Mouse (Mus musculus) adrenal gland (tissue): ENCODE results near the gene Actl11.

Experiments
- intact Hi-C: fragments of 180-260 bp; cut with DNase I; formaldehyde crosslinking; loops from one replicate; pipeline ENCODE4 v1.15.1; 2025

Gene Actl11

GRCm38 (mm10) chr9:107960928-107961327, 32.7 kb downstream of the Actl11 start:
- intact Hi-C loops, result loop anchor here (5.0 kb wide), 3 partner anchors 41 to 91 kb away; partner anchors contain the start of genes Amigo3 and Ip6k1

GRCm38 (mm10) chr9:107961351-107961762, 33.1 kb downstream of the Actl11 start:
- intact Hi-C loops, result loop anchor here (5.0 kb wide), 3 partner anchors 41 to 91 kb away; partner anchors contain the start of genes Amigo3 and Ip6k1

GRCm38 (mm10) chr9:107961881-107962280, 33.6 kb downstream of the Actl11 start:
- intact Hi-C loops, result loop anchor here (2.0 to 5.0 kb wide), 5 partner anchors 25 to 105 kb away; partner anchors contain the start of genes Amigo3 and Ip6k1

DNA sequence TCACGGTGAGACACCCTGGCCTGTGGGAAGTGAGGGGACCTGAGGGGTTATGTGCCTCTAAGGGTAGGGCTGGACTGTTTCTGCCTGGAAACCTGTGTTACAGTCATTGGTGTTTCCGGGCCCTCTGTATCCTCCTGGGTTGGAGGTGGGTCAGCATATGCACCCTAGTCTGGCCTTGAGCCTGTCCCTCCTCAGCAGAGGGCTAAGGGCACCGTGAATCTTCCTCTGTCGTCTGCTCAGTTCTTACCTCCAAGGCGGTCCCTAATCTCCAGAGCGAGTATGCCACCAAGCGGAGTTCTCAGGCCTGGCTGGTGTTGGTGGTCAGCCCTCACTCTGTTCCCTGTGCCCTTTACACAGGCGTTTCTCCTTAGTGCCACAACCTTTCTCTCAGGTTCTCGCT, 34.6 kb downstream of the Actl11 start:
- intact Hi-C loops, result loop anchor here (2.0 to 5.0 kb wide), 5 partner anchors 24 to 104 kb away; partner anchors contain the start of genes Amigo3 and Ip6k1

GRCm38 (mm10) chr9:107963700-107964099, 35.4 kb downstream of the Actl11 start:
- intact Hi-C loops, result loop anchor here (2.0 to 5.0 kb wide), 5 partner anchors 23 to 103 kb away; partner anchors contain the start of genes Amigo3 and Ip6k1

- intact Hi-C loops, result loop anchor here (5.0 kb wide), 3 partner anchors 38 to 88 kb away; partner anchors contain the start of genes Amigo3 and Ip6k1
Measured at GRCm38 (mm10) chr9:107964681-107965080, 36.4 kb downstream of the Actl11 start.

- intact Hi-C loops, result no loop called here
Measured at GRCm38 (mm10) chr9:107966676-107967075, 38.4 kb downstream of the Actl11 start.

DNA sequence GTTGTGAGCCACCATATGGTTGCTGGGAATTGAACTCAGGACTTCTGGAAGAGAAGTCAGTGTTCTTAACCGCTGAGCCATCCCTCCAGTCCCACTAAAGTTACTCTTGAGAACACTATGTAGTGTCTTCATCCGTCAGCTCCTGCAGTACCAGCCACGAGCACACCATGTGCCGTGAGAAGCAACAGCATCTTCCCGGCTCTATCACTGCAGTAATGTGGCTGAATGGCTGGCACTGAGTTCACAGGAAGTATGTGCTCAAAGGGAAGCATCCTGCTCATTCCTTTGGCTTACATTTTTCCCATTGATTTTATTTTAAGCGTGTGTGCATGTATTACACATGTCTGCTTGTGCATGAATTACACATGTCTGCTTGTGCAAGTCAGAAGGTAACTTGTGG, 39.2 kb downstream of the Actl11 start:
- intact Hi-C loops, result no loop called here

DNA sequence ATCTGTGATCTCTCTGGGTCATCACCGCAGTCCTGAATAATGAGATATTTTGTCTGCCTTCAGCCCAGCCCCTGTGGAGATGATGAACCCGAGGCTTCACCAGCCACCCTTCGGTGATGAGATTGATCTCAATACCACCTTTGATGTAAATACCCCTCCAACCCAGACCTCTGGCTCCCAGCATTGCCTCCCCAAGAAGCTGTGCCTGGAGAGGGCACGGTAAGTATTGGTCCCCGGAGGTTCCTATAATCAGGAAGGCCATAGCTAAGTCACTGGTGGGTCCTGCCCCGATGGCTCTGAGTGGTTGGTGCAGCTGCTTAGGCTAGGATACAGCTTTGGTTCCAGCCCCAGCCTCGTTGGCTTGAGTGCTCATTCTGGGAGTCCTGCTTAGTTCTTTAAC, 40.3 kb downstream of the Actl11 start:
- intact Hi-C loops, result no loop called here

DNA sequence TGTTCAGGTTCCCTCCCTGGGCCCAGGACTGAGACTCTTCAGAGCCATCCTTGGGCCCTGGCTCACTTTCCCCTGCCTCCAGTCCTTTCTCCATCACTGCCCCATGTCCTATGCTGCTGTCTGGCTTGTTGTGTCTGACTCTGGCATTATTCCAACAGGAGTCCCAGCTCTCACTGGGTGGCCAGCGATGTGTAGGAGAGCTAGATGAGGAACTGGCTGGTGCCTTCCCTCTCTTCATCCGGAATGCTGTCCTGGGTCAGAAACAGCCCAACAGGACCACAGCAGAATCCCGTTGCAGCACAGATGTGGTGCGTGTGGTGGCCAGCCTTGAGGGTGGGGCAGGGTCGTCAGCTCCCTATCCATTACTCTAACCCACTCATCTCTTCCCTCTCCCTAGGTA, 42.0 kb downstream of the Actl11 start:
- intact Hi-C loops, result no loop called here

DNA sequence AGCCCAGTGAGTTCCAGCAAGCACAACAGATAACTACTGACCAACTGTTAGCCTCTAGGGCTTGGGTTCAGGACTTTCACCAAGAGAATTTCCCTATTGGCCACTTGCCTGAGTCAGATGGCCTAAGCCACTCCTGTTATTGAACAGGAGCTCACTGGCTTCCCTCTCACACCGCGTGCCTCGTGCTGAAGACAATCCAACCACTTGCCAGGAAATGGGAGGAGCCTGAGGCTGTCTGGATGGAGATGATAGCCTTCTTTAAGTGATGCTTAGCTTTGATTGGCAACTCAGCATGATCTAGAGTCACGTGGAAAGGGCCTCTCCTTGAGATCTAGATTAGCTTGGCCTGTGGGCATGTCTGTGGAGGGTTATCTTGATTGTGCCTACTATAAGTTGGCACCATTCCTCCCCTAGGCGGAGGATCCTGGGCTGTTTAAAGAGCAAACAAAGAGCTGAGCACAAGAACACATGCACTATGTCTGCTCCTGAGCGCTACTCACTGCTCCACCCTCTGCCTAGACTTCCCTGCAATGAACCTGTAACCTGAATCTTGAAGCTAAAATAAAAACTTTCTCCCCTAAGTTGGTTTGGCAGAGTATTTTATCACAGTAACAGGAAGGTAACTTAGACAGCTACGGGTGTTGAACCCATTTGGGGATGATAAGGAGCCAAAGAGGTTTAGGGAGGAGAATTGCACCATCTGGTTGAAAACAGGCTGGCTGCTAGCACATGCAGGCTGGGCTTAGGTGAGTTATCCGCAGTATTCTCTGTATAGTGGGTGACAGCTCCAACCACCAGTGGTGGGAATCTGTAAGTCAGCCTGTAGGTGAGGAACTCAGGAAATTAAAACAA, 43.6 kb downstream of the Actl11 start:
- intact Hi-C loops, result no loop called here

DNA sequence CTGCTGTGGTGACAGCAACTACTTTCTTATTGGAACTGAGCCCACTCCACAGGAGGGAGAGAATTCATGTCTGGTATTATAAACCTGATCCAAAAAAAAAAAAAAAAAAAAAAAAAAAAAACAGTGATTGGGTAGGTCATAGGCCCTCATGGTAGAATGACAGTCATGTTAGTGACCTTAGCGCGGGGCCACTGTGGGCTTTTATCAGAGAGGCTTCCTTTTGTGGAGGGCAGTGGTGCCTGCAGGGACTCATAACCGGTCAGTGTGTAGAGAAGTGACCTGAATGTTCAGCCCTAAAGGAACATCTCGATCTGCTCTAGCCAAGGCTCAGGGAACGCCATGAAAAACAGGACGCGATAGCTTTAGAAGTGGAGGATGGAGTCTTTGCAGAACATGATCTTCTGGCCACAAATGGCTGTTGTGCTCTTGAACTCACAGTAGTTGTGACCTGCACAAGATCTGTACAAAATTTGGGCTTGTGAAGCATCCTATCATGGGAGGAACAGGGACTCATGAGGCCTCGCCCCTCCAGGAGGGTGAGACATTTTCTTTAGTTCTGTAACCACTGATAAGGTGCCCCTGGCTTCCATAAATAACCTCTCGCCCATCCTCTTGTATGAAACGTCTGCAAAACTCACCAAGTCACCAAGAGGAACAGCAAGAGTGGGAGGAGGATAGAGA, 46.4 kb downstream of the Actl11 start:
- intact Hi-C loops, result no loop called here

DNA sequence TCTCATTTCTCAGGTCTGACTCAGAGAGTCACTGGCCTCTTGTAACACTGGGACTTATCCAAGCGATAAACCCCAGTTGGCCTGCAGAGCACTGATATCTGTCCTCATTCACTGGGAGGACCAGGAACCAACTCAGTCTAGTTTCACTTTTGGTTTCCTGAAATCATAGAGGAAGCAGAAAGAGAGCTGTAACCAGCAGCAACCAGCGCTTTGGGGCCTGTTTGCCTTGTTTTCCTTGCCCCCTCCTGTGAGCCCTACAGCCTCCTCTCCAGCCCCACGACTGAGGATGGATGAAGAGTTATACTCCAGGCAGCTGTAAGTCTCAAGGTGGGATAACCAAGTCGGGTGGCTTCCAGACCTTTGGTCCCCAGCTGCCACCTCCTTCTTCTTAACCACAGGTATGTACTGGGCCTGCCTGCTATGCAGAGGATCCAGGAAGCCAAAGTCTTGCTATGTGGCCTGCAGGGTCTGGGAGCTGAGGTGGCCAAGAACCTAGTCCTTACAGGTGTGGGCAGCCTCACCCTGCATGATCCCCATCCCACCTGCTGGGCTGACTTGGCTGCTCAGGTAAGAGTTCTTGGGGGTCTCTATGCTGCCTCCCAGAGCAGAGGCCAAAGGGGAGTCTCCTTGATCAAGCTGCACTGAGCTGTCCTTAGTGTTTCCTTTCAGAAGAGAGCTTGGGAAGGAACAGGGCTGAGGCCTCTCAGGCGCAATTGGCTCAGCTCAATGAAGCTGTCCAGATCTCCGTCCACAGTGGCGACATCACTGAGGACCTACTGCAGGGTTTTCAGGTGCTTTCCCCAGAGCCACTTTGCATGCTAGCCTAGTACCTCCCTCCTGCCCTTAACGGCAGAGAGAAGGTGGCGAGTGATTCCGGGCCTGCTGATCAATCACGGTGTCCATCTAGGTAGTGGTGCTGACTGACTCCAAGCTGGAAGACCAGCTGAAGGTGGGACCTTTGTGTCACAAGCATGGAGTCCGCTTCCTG, 47.4 kb downstream of the Actl11 start, which contains the start of gene Uba7:
Uba7 (plus strand) TSS at position 107 of the 988 bp plus-strand sequence.
- intact Hi-C loops, result no loop called here

- intact Hi-C loops, result no loop called here
Measured at GRCm38 (mm10) chr9:107978815-107979214, 50.5 kb downstream of the Actl11 start.
